Mouse (Mus musculus) hindbrain, embryonic 14.5 days (tissue): ENCODE measurements around the gene Aasdh. TPM values are rescaled to one million over a fixed set of nuclear protein-coding genes. Genes with fewer than 3 reads are reported as not detected.

Experiments
- ATAC-seq: fragments of 200-750 bp; cut with Nextera tagmentation; 2 replicates; pipeline ENCODE4 v1.8.0; 2017; ENCODE audit warnings: moderate number of reproducible peaks, mild to moderate bottlenecking, moderate TSS enrichment, moderate library complexity; ENCODE audit not compliant: low FRiP score
- DNase-seq: peaks from one replicate; pipeline ENCODE4 v3.0.0-alpha.2; 2015; ENCODE audit warnings: low spot score
- H3K27ac ChIP-seq: fragments of 300-500 bp; sonication (generic); 2 replicates; pipeline ENCODE4 v1.5.1; 2014; ENCODE audit warnings: mild to moderate bottlenecking, moderate library complexity
- H3K27me3 ChIP-seq: fragments of 300-500 bp; sonication (generic); 2 replicates; pipeline ENCODE4 v1.6.1; 2014; ENCODE audit warnings: mild to moderate bottlenecking, low read length, mixed read lengths; ENCODE audit not compliant: control insufficient read depth, insufficient read depth
- H3K36me3 ChIP-seq: fragments of 300-500 bp; sonication (generic); replicated peaks from 2 replicates; pipeline ENCODE4 v1.6.1; 2014; ENCODE audit not compliant: control insufficient read depth, insufficient read depth
- H3K4me1 ChIP-seq: fragments of 300-500 bp; sonication (generic); replicated peaks from 2 replicates; pipeline ENCODE4 v1.6.1; 2014; ENCODE audit warnings: antibody characterized with exemption, low read length, mixed read lengths; ENCODE audit not compliant: control insufficient read depth, insufficient read depth
- H3K4me2 ChIP-seq: fragments of 300-500 bp; sonication (generic); replicated peaks from 2 replicates; pipeline ENCODE4 v1.6.1; 2014; ENCODE audit warnings: mild to moderate bottlenecking, moderate library complexity
- H3K4me3 ChIP-seq: fragments of 300-500 bp; sonication (generic); replicated peaks from 2 replicates; pipeline ENCODE4 v1.5.1; 2014; ENCODE audit warnings: mild to moderate bottlenecking, low read length
- H3K9ac ChIP-seq: fragments of 300-500 bp; sonication (generic); 2 replicates; pipeline ENCODE4 v1.6.1; 2014
- H3K9me3 ChIP-seq: fragments of 300-500 bp; sonication (generic); 2 replicates; pipeline ENCODE4 v1.6.1; 2016; ENCODE audit warnings: low read length; ENCODE audit not compliant: control insufficient read depth
- WGBS: fragments of 180-500 bp; shearing (Covaris S2); extraction: QIAGEN DNeasy Blood & Tissue Kit; methylation state at CpG from one replicate; pipeline ENCODE4 v1.1.7; 2014; 5-methylcytosine and 5-hydroxymethylcytosine counted together
- polyA plus RNA-seq: library from polyadenylated mRNA; unstranded; fragments of >200 nt; fragmentation: Nextera tagmentation; extraction: Ambion mirVana; gene quantifications from 2 replicates; pipeline ENCODE4 v1.2.1, GENCODE M21; 2014

Gene Aasdh
- polyA plus RNA-seq, 1 experiment from 2014 or later = 18.6 TPM

DNA sequence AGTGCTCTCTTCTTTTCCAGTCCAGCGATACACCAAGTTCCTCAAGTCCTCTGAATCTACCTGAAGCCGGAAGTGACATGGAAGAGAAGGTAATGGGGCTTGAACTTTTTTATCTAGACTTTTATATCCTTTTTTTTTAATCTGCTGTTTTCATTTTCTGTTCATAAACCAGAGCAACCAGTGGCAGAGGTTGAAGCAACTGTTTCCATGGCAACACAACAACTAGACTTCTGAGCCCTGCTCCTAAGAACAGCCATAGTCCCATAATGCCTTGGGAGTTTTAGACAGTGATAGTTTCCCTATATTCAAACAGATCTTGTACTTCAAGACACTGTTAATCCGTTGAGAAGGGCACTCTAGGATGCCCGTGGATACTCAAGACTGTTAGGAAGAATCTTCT lies 54.0 kb downstream of the Aasdh start:
- Histone ChIP-seq H3K27me3 (0 out of 2 replicates have a peak, but pooled peaks cover 5% of the 10 kb centered on the region), H3K36me3 (peaks cover 23% of the 10 kb centered on the region; the same call in 1 of the 2 replicates), H3K9me3 (no peaks in the 10 kb centered on the region), H3K4me3 (no peak overlapping the region), H3K4me2 (no peak overlapping the region), H3K9ac (no peak overlapping the region), H3K27ac (no peak overlapping the region), H3K4me1 (peaks cover 7% of the 10 kb centered on the region; the same call in 1 of the 2 replicates)
- DNase-seq = no peak
- ATAC-seq = no peak
- 84% methylated on average over 4 of the region's 4 CpGs for WGBS

DNA sequence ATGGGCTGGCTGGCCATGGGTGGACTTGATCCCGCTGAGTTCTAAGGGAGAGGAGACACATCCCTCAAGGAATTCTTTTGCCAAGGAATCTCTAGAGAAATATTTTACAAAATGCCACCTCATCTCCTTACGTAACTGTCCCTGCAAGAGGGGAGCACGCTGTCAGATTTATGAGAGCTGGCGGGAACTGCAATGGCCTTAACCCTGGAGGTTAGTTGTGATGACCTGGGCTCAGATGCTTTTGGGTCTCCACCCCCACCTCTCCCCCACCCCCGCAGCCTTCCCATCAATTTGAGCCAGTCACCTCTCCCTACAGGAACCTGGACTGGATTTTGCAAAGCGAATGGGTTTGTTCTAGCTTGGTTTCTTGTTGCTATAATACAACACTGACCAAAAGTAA lies 58.2 kb downstream of the Aasdh start:
- DNase-seq (no peak), ATAC-seq (no peak)
- Histone ChIP-seq H3K27ac (no peak overlapping the region), H3K9ac (no peak overlapping the region), H3K4me3 (no peak overlapping the region), H3K4me1 (peaks cover 24% of the 10 kb centered on the region), H3K4me2 (no peak overlapping the region), H3K9me3 (no peaks in the 10 kb centered on the region), H3K36me3 (0 out of 2 replicates have a peak, but pooled peaks cover 9% of the 10 kb centered on the region), H3K27me3 (no peaks in the 10 kb centered on the region)
- 92% methylated on average over 6 of the region's 6 CpGs for WGBS

DNA sequence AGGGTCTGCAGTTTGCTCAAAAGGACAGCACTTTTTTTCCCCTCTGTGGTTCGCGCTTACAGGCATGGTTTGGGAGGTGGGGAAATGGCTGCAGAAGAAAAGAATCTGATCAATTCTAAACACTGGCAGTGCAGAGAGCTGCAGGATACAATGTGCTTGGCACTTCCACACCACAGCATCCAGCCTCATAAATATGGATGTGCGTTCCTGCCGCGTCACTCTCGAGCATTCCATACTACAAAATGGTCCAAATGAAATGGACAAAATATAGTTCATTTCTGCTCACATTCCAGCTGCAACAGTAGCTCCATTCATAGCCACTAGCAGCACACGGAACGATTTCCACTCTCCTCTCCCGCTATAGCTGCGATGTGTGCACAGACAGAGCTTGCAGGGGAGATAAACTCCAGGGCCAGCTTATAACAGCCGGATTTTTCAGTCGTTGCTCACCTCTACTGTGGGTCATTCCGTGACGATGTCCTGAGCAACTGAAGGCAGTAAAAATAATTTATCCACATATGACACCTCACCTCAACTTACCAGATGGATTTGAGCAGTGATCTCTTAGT lies 60.6 kb downstream of the Aasdh start:
- Histone ChIP-seq H3K9me3 (no peaks in the 10 kb centered on the region), H3K27ac (peak overlapping the region; percentile 68; the same call in 1 of the 2 replicates), H3K36me3 (peaks cover 4% of the 10 kb centered on the region; the same call in 1 of the 2 replicates), H3K9ac (0 out of 2 replicates have a peak overlapping the region, but pooled peaks have one; percentile 4), H3K4me3 (no peak overlapping the region), H3K27me3 (no peaks in the 10 kb centered on the region), H3K4me2 (no peak overlapping the region), H3K4me1 (peaks cover 17% of the 10 kb centered on the region)
- 47% methylated on average over 14 of the region's 14 CpGs for WGBS
- ATAC-seq (peak; percentile 58; the same call in 1 of the 2 replicates), DNase-seq (no peak)

DNA sequence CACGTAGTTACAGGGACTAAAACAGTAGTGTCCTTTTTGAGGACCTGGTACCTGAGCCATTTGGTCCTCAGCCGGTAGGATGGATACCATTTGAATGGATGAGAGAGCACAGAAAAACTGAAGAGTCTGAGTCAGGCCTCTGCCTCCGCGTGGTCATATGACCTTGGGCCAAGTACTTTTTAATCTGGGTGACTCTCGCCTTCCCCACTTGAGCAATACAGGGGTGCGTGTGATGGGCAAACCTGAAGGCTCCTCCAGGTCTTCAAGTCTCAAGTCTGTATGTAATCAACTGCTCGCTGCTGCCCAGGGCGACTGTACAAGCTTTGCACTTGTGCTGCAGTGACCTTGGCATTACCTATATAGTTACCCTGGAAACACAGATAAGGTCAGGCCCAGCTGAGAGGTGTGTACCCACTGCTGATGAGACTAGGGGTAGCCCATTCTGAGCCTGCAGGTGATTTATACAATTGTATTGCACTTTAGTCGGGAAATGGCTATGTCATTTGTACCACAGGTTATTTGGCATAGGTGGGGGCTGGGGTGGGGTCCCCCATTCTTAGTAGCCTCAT lies 61.4 kb downstream of the Aasdh start:
- peak; percentile 28; the same call in 1 of the 2 replicates for ATAC-seq

DNA sequence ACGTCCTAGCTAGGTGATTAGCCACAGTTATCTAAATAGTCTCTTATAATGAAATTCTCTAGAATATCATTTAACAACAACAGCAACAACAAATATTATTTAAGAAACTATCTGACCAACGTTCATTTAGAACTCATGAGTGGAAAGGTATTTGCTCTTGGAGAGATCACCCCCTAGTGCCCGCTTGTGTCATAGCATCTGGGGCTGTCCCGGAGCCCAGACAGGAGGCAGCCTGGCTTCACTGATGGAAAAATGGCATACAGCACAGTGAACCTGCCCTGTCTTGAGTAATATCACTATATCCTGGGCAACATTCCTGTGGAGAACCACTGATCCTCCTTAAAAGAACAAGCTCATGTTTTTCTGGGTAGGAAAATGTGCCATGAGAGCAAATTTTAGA lies 61.9 kb downstream of the Aasdh start:
- no peaks in the 10 kb centered on the region for H3K27me3 ChIP-seq
- H3K27ac ChIP-seq = no peak overlapping the region
- no peaks in the 10 kb centered on the region; the same call in 1 of the 2 replicates for H3K36me3 ChIP-seq
- no peak overlapping the region for H3K4me2 ChIP-seq
- ATAC-seq (no peak), DNase-seq (peak; percentile 75)
- H3K4me1 ChIP-seq = peaks cover 17% of the 10 kb centered on the region
- 16% methylated on average over 4 of the region's 4 CpGs for WGBS
- no peaks in the 10 kb centered on the region for H3K9me3 ChIP-seq
- no peak overlapping the region for H3K9ac ChIP-seq
- no peak overlapping the region for H3K4me3 ChIP-seq

More for the DNA sequence above, 61.4 kb downstream of the Aasdh start:
- Histone ChIP-seq H3K4me2 (no peak overlapping the region), H3K27me3 (no peaks in the 10 kb centered on the region), H3K9me3 (no peaks in the 10 kb centered on the region), H3K36me3 (peaks cover 2% of the 10 kb centered on the region; the same call in 1 of the 2 replicates), H3K9ac (no peak overlapping the region), H3K4me3 (no peak overlapping the region), H3K27ac (0 out of 2 replicates have a peak overlapping the region, but pooled peaks have one; percentile 48), H3K4me1 (peaks cover 17% of the 10 kb centered on the region)
- 81% methylated on average over 9 of the region's 9 CpGs for WGBS
- DNase-seq = no peak

DNA sequence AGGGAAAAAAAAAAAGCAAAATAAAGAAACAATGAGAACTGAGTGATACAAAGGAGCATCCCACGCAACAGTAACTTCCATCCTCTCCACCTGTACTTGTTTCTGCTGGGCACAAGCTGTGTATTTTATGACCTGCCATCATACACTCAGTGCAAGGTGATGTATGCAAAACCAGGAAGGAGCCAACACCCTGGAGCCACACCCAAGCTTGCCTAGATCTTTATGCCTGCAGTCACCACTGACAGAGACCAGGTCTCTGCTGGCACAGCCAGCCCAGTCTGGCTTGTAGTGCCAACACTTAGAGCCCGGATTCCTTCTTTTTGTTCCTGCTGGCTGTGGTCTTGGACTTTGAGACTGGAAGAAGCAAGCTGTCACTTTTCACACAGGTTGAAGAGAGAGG lies 63.5 kb downstream of the Aasdh start:
- H3K4me2 ChIP-seq = no peak overlapping the region
- 78% methylated on average over 2 of the region's 2 CpGs for WGBS
- no peak overlapping the region for H3K27ac ChIP-seq

DNA sequence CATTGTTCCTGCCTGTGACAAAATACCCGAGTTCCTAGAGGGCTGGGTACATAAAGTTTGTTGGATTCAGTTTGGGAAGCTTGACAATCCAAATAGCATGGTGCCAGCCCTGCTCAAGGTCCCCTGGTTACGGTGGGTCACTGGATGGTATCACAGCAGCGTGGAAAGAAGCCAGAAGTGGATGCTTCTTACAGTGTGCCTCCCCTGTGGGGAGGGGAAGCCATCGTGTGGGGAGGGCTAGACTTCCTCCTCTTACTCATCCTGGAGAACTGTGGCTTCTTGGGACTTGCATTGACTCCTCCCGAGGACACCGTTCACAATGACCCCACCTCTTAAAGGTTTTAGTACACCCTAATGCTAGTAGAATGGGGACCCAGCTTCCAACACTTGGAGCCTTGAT lies 65.5 kb downstream of the Aasdh start:
- no peak for DNase-seq
- Histone ChIP-seq H3K36me3 (no peaks in the 10 kb centered on the region; the same call in none of the 2 replicates), H3K27me3 (no peaks in the 10 kb centered on the region), H3K4me1 (peaks cover 8% of the 10 kb centered on the region; the same call in 1 of the 2 replicates), H3K4me2 (no peak overlapping the region), H3K9me3 (no peaks in the 10 kb centered on the region), H3K27ac (no peak overlapping the region), H3K9ac (no peak overlapping the region), H3K4me3 (no peak overlapping the region)
- no peak for ATAC-seq
- 82% methylated on average over 6 of the region's 6 CpGs for WGBS

More for the DNA sequence above, 63.5 kb downstream of the Aasdh start:
- Histone ChIP-seq H3K9me3 (no peaks in the 10 kb centered on the region), H3K27me3 (no peaks in the 10 kb centered on the region), H3K4me1 (peaks cover 17% of the 10 kb centered on the region), H3K4me3 (no peak overlapping the region), H3K36me3 (no peaks in the 10 kb centered on the region; the same call in 1 of the 2 replicates), H3K9ac (no peak overlapping the region)
- ATAC-seq (no peak), DNase-seq (no peak)

DNA sequence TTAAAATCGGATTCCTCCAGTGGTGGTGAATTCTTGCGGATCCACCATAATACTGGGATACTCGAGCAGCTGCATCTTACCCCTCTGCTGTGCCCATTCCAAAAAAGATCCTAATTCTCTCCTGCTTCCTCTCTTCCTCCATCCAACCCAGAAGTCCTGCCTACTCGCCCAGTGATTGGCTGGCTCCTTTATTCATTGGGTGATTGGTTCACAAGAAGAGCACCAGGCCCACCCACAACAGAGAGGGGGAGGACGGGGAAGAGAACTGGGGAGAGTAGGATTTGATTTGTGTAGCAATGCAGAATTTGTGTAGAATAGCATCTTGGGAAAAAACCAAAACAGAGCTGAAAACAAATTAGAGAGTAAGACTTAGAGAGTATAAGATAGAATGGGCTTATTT lies 68.3 kb downstream of the Aasdh start:
- no peaks in the 10 kb centered on the region for H3K9me3 ChIP-seq
- 59% methylated on average over 5 of the region's 5 CpGs for WGBS
- H3K27me3 ChIP-seq = no peaks in the 10 kb centered on the region
- no peaks in the 10 kb centered on the region; the same call in none of the 2 replicates for H3K36me3 ChIP-seq
- no peak overlapping the region for H3K4me2 ChIP-seq
- no peak overlapping the region for H3K9ac ChIP-seq
- H3K27ac ChIP-seq = 0 out of 2 replicates have a peak overlapping the region, but pooled peaks have one; percentile 20
- no peak overlapping the region for H3K4me3 ChIP-seq
- DNase-seq = no peak
- H3K4me1 ChIP-seq = no peaks in the 10 kb centered on the region
- ATAC-seq = no peak

DNA sequence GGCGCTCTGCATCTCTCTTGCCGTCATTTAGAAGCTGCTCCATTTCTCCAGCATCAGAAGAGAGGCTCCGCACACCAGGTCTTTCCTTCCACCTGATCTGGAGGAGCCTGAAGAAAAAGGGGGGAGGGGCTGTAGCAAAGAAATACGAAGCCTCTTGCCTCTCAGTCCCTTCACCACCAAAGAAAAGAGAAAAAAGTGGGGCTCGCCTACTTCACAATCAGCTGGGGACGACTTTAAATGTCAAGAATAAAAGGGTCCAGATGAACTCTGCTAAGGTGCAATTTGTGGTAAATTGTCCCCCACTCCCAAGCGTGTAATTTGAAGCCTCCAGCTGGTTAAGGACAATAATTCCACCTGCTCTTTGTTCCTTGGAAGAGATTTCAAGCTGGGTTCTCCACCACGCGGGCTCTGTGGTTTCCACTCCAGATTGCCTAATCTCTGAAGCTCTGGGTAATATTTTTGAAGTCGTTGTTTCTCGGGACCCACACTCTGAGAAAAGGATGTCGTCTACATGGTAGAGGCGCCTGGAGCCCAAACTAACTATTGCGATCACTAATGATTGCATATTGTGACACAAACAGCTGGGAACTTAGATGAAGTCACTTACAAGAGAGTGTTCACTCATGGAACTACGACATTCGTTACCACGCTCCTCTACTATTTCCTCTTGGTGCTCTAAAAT lies 72.6 kb downstream of the Aasdh start:
- ATAC-seq = no peak
- Histone ChIP-seq H3K27me3 (no peaks in the 10 kb centered on the region), H3K4me2 (no peak overlapping the region), H3K4me3 (no peak overlapping the region), H3K27ac (no peak overlapping the region), H3K9me3 (no peaks in the 10 kb centered on the region), H3K4me1 (peaks cover 18% of the 10 kb centered on the region), H3K36me3 (peaks cover 2% of the 10 kb centered on the region; the same call in 1 of the 2 replicates), H3K9ac (no peak overlapping the region)
- DNase-seq = no peak
- WGBS = 72% methylated on average over 17 of the region's 17 CpGs
